Mouse (Mus musculus) midbrain, embryonic 13.5 days (tissue): ENCODE measurements at regions not wholly inside any gene's neighbourhood (a gene's known extent, or its start where the extent isn't known, plus 50 kb on each side); places are given as distances from the start of the nearest gene placed in this dataset.

Experiments
- ATAC-seq: fragments of 200-750 bp; cut with Nextera tagmentation; 2 replicates; pipeline ENCODE4 v1.8.0; 2017; ENCODE audit warnings: mild to moderate bottlenecking, moderate TSS enrichment, moderate library complexity
- H3K27ac ChIP-seq: fragments of 300-500 bp; sonication (generic); 2 replicates; pipeline ENCODE4 v1.5.1; 2015; ENCODE audit warnings: inconsistent platforms, mild to moderate bottlenecking, moderate library complexity
- H3K27me3 ChIP-seq: fragments of 300-500 bp; sonication (generic); 2 replicates; pipeline ENCODE4 v1.6.1; 2015; ENCODE audit warnings: mild to moderate bottlenecking, inconsistent platforms
- H3K36me3 ChIP-seq: fragments of 300-500 bp; sonication (generic); 2 replicates; pipeline ENCODE4 v1.6.1; 2015; ENCODE audit warnings: mild to moderate bottlenecking, inconsistent platforms
- H3K4me1 ChIP-seq: fragments of 300-500 bp; sonication (generic); replicated peaks from 2 replicates; pipeline ENCODE4 v1.6.1; 2015; ENCODE audit warnings: inconsistent platforms
- H3K4me2 ChIP-seq: fragments of 300-500 bp; sonication (generic); replicated peaks from 2 replicates; pipeline ENCODE4 v1.6.1; 2015; ENCODE audit warnings: moderate library complexity, mild to moderate bottlenecking, inconsistent platforms
- H3K4me3 ChIP-seq: fragments of 300-500 bp; sonication (generic); replicated peaks from 2 replicates; pipeline ENCODE4 v1.5.1; 2015; ENCODE audit warnings: mild to moderate bottlenecking, inconsistent platforms
- H3K9ac ChIP-seq: fragments of 300-500 bp; sonication (generic); replicated peaks from 2 replicates; pipeline ENCODE4 v1.6.1; 2015; ENCODE audit warnings: mild to moderate bottlenecking, inconsistent platforms
- H3K9me3 ChIP-seq: fragments of 300-500 bp; sonication (generic); 2 replicates; pipeline ENCODE4 v1.6.1; 2016; ENCODE audit warnings: mild to moderate bottlenecking, inconsistent platforms
- WGBS: fragments of 180-500 bp; shearing (Covaris S2); methylation state at CpG from one replicate; pipeline ENCODE4 v1.1.7; 2015; 5-methylcytosine and 5-hydroxymethylcytosine counted together

DNA sequence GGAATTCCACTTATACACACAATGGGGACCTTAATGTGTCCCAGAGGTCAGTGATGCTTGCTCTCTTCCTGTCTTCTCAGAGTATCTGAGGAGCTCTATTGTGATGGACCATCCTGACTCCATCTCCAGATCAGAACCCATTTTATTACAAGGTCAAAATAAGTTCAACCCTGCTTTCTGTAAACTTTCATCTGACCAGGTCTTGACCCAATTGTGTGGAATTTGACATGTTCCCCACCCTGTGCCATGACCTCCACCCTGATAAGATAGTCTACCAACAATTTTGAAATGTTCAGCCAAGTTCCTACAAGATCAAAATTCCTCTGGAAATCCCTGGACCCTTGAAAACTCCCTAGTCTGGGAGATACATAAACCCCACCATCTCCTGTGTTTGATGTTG lies 133.7 kb downstream of the Rpap3 start:
- H3K4me3 ChIP-seq = no peak overlapping the region
- ATAC-seq = no peak
- no peak overlapping the region for H3K4me2 ChIP-seq
- H3K9me3 ChIP-seq = no peaks in the 10 kb centered on the region
- no peak overlapping the region for H3K27ac ChIP-seq
- no peak overlapping the region for H3K9ac ChIP-seq
- H3K27me3 ChIP-seq = no peaks in the 10 kb centered on the region
- H3K4me1 ChIP-seq = no peaks in the 10 kb centered on the region
- no peaks in the 10 kb centered on the region for H3K36me3 ChIP-seq

DNA sequence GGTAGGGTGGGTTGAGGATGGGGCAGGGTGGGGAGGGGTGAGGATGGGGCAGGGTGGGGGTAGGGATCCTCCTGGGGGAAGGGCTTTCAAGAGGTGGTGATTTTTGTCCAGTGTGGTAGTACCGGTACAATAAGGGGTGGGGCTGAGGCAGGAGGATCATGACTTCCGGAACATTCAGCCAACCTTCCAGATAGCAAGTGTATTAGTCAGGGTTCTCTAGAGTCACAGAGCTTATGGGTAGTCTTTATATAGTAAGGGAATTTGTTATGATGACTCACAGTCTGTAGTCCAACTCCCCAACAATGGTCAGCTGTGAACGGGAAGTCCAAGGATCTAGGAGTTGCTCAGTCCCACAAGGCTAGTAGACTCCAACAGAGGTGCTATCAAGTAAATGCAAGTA lies 145.5 kb downstream of the Rpap3 start:
- 97% methylated on average over 3 of the region's 3 CpGs for WGBS
- H3K4me1 ChIP-seq = no peaks in the 10 kb centered on the region
- H3K9ac ChIP-seq = no peak overlapping the region
- H3K4me2 ChIP-seq = no peak overlapping the region
- no peak overlapping the region for H3K27ac ChIP-seq
- H3K4me3 ChIP-seq = no peak overlapping the region
- no peak for ATAC-seq
- H3K36me3 ChIP-seq = no peaks in the 10 kb centered on the region
- no peaks in the 10 kb centered on the region for H3K27me3 ChIP-seq
- peaks cover 11% of the 10 kb centered on the region; the same call in 1 of the 2 replicates for H3K9me3 ChIP-seq

DNA sequence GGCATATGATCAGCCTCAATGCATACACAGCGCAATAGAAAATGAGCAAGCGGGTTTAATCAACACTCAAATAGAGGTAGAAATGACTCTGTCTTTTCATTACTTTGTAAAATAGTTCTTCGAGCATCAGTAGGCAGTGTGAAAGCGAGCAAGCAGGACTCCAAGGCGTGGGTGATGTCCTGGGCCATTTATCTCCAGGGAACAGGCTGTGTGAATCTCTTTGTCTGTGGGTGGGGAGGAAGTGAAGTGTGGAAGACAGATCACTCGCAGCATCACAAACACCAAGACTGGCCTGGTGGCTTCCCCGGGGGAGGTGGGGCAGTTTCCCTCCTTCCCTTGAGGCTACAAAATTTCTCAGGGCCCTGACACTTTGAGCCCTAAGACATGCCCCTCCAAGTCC lies 146.9 kb downstream of the Rpap3 start:
- no peak overlapping the region for H3K9ac ChIP-seq
- ATAC-seq = no peak
- H3K4me1 ChIP-seq = no peaks in the 10 kb centered on the region
- no peak overlapping the region for H3K4me2 ChIP-seq
- no peaks in the 10 kb centered on the region for H3K36me3 ChIP-seq
- no peaks in the 10 kb centered on the region for H3K27me3 ChIP-seq
- WGBS = 87% methylated on average over 7 of the region's 7 CpGs
- no peak overlapping the region for H3K27ac ChIP-seq
- no peak overlapping the region for H3K4me3 ChIP-seq
- peaks cover 11% of the 10 kb centered on the region; the same call in 1 of the 2 replicates for H3K9me3 ChIP-seq

DNA sequence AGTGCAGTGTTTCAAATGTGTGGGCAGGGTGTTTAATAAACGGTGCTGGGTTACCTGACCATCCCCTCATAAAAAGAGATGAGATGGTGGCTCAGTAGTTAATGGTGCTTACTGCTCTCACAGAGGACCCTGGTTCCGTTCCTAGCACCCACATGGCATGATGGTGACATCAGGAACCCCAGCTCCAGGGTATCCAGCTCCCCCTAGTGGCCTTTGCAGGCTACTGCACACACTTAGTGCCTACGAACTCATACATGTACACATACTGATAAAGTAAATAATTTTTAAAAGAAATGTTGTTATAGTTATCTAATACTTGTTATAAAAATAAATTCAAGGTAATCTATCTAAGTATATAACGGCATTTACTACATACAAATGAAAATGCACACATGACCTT lies 157.3 kb downstream of the Rpap3 start:
- Histone ChIP-seq H3K36me3 (no peaks in the 10 kb centered on the region), H3K27ac (no peak overlapping the region), H3K4me2 (no peak overlapping the region), H3K9ac (no peak overlapping the region), H3K27me3 (no peaks in the 10 kb centered on the region), H3K4me1 (no peaks in the 10 kb centered on the region), H3K4me3 (no peak overlapping the region), H3K9me3 (0 out of 2 replicates have a peak, but pooled peaks cover 11% of the 10 kb centered on the region)
- no peak for ATAC-seq
- 88% methylated on average over 4 of the region's 4 CpGs for WGBS

DNA sequence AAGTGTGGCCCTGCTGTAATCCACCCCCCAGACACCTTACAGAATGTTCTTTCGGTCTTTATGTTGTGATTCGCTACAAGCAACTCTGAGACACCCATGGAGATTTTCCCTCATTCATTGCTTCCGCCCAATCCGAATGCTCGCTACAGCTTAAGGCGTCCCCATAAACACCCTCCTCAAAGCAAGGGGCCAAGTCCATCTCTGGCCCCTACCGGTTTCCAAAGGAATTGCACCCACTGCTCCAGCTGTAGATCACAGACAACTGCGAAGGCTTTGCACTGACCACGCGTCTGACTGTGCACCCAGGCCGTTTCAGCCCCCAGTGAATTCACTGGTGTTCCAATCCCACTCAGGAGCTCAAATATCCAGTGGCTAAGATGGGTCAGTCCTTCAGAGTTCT lies 160.6 kb downstream of the Rpap3 start:
- Histone ChIP-seq H3K9ac (no peak overlapping the region), H3K9me3 (0 out of 2 replicates have a peak, but pooled peaks cover 11% of the 10 kb centered on the region), H3K27ac (no peak overlapping the region), H3K4me1 (peaks cover 6% of the 10 kb centered on the region; the same call in 1 of the 2 replicates), H3K4me2 (no peak overlapping the region), H3K27me3 (no peaks in the 10 kb centered on the region), H3K4me3 (no peak overlapping the region), H3K36me3 (no peaks in the 10 kb centered on the region)
- 85% methylated on average over 11 of the region's 11 CpGs for WGBS
- ATAC-seq = no peak

DNA sequence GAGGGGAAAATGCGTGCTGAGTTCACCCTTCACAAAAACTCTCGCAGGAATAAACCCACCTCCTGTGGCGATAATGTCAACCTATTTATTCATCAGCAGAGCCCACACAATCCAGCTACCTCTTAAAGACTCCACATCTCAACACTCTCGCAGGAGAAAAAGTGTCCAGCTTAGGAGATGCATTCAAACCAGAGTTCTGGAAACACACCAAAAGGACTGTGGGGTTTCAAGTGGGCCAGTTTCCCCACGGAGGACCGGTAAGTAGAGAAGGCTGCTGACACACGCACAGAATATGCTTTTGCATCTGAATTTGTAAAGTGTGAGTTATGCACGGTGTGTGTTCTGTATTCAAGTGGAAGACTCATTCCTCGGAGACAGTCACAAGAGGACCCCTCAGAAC lies 164.0 kb downstream of the Rpap3 start:
- peak; percentile 58; the same call in 1 of the 2 replicates for ATAC-seq
- Histone ChIP-seq H3K9me3 (0 out of 2 replicates have a peak, but pooled peaks cover 6% of the 10 kb centered on the region), H3K4me2 (no peak overlapping the region), H3K4me1 (peaks cover 6% of the 10 kb centered on the region; the same call in 1 of the 2 replicates), H3K36me3 (no peaks in the 10 kb centered on the region), H3K27ac (peak overlapping the region; percentile 6; the same call in 1 of the 2 replicates), H3K9ac (no peak overlapping the region), H3K27me3 (no peaks in the 10 kb centered on the region), H3K4me3 (no peak overlapping the region)
- 69% methylated on average over 9 of the region's 9 CpGs for WGBS

DNA sequence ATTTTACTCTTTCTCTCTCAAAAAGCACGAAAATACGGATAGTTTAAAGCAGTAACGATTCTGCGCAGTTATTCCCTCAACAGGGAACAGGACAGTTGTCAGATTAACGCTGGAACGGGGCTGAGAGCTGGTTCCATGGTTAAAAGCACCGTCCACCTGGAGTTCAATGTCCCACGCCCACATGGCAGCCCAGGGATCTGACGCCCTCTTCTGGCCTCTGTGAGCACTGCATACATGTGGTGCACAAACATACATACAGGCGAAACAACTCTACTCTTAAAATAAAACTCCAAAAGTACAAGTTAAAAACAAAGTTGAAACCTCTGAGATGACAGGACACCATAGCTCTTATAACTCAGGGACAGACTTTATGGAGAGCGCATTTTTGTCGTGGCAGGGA lies 169.5 kb downstream of the Rpap3 start:
- H3K4me3 ChIP-seq = no peak overlapping the region
- ATAC-seq = no peak
- 92% methylated on average over 12 of the region's 12 CpGs for WGBS

DNA sequence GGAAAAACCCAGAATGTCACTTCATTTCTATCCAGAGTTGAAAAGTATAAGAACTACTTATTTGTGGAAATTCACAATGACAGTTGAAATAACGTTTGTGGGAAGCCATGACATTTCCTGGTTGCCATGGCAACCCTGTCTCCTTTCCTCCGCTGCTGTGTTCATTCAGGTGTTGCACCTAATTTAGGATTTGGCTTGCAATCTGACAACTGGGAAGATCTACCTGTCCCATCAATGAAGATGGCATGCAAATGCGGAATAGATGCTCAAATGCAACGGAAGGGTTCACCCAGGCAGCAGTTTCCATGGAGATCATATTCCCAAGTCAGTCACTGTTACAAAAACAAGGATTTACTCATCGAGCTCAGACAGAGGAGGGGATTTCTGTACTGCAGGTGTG lies 170.7 kb downstream of the Rpap3 start:
- no peaks in the 10 kb centered on the region for H3K36me3 ChIP-seq
- WGBS = 59% methylated on average over 5 of the region's 5 CpGs
- no peak overlapping the region for H3K4me2 ChIP-seq
- H3K4me3 ChIP-seq = no peak overlapping the region
- no peaks in the 10 kb centered on the region for H3K27me3 ChIP-seq
- no peak for ATAC-seq
- H3K27ac ChIP-seq = peak overlapping the region; percentile 20; the same call in 1 of the 2 replicates
- H3K4me1 ChIP-seq = peaks cover 4% of the 10 kb centered on the region
- no peak overlapping the region for H3K9ac ChIP-seq
- H3K9me3 ChIP-seq = no peaks in the 10 kb centered on the region

More for the DNA sequence above, 169.5 kb downstream of the Rpap3 start:
- no peaks in the 10 kb centered on the region for H3K36me3 ChIP-seq
- H3K4me1 ChIP-seq = peaks cover 4% of the 10 kb centered on the region
- H3K27ac ChIP-seq = no peak overlapping the region
- H3K9me3 ChIP-seq = no peaks in the 10 kb centered on the region
- H3K9ac ChIP-seq = no peak overlapping the region
- no peaks in the 10 kb centered on the region for H3K27me3 ChIP-seq
- no peak overlapping the region for H3K4me2 ChIP-seq

DNA sequence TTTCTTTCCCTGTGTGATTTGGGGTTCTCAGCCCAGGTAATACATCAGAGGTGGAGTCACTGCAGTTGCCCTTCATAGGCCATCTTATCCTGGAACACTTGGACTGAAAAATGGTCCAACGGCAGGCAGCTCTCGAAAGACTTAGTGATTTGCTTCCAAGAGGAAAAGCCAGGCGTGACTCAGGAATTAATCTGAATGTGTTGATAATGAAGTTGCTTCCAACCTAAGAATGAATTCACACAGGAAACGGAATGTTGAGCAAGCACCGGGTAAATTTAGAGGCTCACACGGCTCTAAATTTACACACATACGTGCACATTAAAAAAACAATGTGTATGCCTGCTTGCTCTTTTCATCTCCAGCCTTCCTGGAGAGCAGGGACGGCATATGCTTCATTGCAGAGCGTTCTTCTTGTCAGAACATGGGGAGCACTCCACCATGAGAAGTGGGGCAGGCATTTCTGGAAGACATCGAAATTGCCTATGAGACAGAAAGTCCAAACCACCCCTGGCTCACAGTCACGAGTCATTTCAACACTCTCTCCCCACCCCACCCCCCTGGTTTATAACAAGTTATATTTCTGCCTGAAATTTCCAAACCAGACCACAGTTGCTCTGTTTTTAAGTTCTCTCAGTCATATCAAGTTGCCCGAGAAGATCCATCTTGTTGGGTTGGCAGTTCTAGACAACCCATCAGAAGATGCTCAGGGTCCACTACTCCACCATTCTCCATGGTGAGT lies 171.9 kb downstream of the Rpap3 start:
- H3K4me1 ChIP-seq = peaks cover 4% of the 10 kb centered on the region
- H3K4me3 ChIP-seq = no peak overlapping the region
- no peak overlapping the region for H3K27ac ChIP-seq
- H3K27me3 ChIP-seq = no peaks in the 10 kb centered on the region
- H3K9ac ChIP-seq = no peak overlapping the region
- ATAC-seq = no peak
- no peaks in the 10 kb centered on the region for H3K36me3 ChIP-seq
- WGBS = 87% methylated on average over 12 of the region's 12 CpGs
- no peaks in the 10 kb centered on the region for H3K9me3 ChIP-seq
- H3K4me2 ChIP-seq = no peak overlapping the region

DNA sequence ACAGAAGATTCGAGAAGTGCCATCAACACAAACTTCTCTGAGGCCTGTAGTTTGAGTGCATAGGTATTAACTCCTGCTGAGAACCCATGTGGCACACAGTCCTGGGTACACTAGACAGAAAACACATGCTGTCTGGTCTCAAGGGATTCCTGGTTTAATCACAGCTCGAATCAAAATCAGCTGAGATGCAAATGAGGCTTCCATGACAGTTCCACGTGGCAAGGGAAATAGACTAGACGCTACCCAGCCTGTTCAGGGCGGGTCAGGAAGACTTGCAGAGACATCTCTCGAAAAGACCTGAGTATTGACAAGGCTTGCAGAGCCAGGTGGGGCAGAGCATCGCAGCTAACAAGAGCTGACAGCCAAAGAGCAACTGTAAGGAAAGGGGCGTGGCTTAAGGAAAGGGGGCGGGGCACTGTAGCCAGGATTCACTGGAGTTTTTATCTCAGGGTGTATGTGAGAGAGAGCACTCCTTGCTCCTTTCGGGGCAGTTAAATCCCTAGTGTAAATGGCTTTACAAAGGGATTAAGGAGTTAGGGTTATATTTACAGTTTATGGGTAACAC lies 173.2 kb downstream of the Rpap3 start:
- no peak overlapping the region for H3K27ac ChIP-seq
- H3K9me3 ChIP-seq = no peaks in the 10 kb centered on the region
- no peak overlapping the region for H3K4me3 ChIP-seq
- no peak for ATAC-seq
- no peaks in the 10 kb centered on the region for H3K27me3 ChIP-seq
- H3K36me3 ChIP-seq = no peaks in the 10 kb centered on the region
- 68% methylated on average over 10 of the region's 10 CpGs for WGBS
- H3K4me2 ChIP-seq = no peak overlapping the region
- H3K4me1 ChIP-seq = peaks cover 4% of the 10 kb centered on the region
- no peak overlapping the region for H3K9ac ChIP-seq

DNA sequence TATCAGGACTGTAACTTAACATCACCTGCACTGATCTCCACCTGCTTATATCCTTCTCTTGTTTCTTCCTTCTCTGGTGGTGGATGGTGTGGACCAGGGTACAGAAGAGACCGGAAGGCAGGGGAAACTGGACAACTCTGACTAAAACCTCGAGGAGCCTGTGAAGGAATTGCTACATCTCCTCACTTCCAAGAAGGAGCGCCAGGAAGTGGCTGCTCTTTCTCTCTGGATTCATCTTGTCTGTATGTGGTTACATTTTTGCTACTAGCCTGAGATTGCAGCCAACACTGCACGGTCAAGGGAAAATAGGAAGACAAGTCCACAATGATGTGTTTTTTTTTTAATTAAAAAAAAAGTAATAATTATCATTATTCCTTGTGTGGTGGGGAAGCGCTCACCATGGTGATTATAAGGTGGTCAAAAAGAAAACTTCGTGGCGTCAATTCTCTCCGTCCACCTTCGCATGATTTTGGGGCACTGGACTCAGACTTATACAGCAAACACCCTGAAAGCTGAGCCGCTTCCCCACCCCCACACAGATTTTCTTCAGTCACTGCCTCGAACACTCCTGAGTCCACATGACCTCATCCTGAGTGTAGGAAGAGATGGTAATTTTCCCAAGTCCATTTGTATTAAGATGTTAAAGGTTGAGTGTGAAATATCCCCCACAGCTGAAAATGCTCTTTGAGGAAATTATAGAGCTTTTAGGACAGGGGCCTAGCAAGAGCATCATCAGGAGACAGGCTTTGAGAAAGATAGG lies 177.2 kb downstream of the Rpap3 start:
- Histone ChIP-seq H3K4me1 (no peaks in the 10 kb centered on the region), H3K9me3 (no peaks in the 10 kb centered on the region), H3K4me2 (no peak overlapping the region), H3K9ac (no peak overlapping the region), H3K27me3 (no peaks in the 10 kb centered on the region), H3K36me3 (no peaks in the 10 kb centered on the region), H3K4me3 (no peak overlapping the region), H3K27ac (no peak overlapping the region)
- ATAC-seq = no peak
- WGBS = 87% methylated on average over 11 of the region's 11 CpGs

DNA sequence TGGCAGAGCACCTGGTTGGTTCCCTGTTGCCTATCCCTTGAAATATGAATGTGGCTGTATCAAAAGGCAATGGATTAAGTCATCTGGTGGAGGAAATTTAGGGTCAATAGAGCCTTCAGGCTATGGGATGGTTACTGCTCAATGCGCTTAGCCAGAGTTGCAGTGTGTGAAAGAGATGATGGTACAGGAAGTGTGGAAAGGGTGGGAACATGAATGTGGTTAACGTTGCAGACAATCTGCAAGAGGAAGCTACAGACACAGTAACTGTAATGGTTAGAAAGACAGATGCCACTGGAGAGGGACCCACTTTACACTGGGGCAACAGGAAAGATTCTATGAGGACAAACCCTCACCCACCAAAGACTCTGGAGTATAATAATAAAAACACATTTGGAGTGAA lies 185.2 kb downstream of the Rpap3 start:
- H3K4me1 ChIP-seq = peaks cover 12% of the 10 kb centered on the region; the same call in 1 of the 2 replicates

More for the DNA sequence above, 185.2 kb downstream of the Rpap3 start:
- no peaks in the 10 kb centered on the region for H3K9me3 ChIP-seq
- H3K9ac ChIP-seq = no peak overlapping the region
- ATAC-seq = no peak
- WGBS = 87% methylated on average over 2 of the region's 2 CpGs
- no peaks in the 10 kb centered on the region for H3K27me3 ChIP-seq
- H3K36me3 ChIP-seq = no peaks in the 10 kb centered on the region
- H3K27ac ChIP-seq = no peak overlapping the region
- no peak overlapping the region for H3K4me2 ChIP-seq
- H3K4me3 ChIP-seq = no peak overlapping the region
